Mouse (Mus musculus) MEL (cell line): Measurements from ENCODE around the gene N4bp2l1. TPM values are rescaled to one million over a fixed set of nuclear protein-coding genes. Genes with fewer than 3 reads are reported as not detected.

Experiments used
- DNase-seq: peaks from one replicate; pipeline ENCODE4 v3.0.0; 2011; ENCODE audit warnings: low read depth, low spot score
- H3K27ac ChIP-seq: 2 replicates; pipeline ENCODE4 v1.5.1; 2012; ENCODE audit warnings: low read depth, mild to moderate bottlenecking, control low read depth, low read length, moderate library complexity; ENCODE audit not compliant: control insufficient read depth
- H3K27me3 ChIP-seq, 2 experiments: fragments of 150-350 bp in 1 of 2; sonication (generic) in 1 of 2; 2 replicates each; pipeline ENCODE4 v1.6.1; 2012; ENCODE audit warnings: low read length in 2 of 2, mild to moderate bottlenecking in 2 of 2, improper control_type of control experiment in 1 of 2, moderate library complexity in 1 of 2; ENCODE audit not compliant: insufficient read depth in 2 of 2, control insufficient read depth in 1 of 2
- H3K36me3 ChIP-seq, 2 experiments: 2 replicates each; pipeline ENCODE4 v1.6.1; 2012 to 2014; ENCODE audit warnings: low read length in 2 of 2, improper control_type of control experiment in 1 of 2, inconsistent platforms in 1 of 2, mild to moderate bottlenecking in 1 of 2; ENCODE audit not compliant: insufficient read depth in 2 of 2, control insufficient read depth in 1 of 2
- H3K4me1 ChIP-seq, 2 experiments: fragments of 150-350 bp in 1 of 2; sonication (generic) in 1 of 2; 2 replicates each; pipeline ENCODE4 v1.6.1; 2012; ENCODE audit warnings: low read length in 2 of 2, improper control_type of control experiment in 1 of 2, mild to moderate bottlenecking in 1 of 2; ENCODE audit not compliant: insufficient read depth in 2 of 2, control insufficient read depth in 1 of 2
- H3K4me3 ChIP-seq, 2 experiments: fragments of 150-350 bp in 1 of 2; sonication (generic) in 1 of 2; 2 replicates each; pipeline ENCODE4 v1.5.1; 2012; ENCODE audit warnings: low read depth in 2 of 2, low read length in 2 of 2, mild to moderate bottlenecking in 2 of 2, moderate library complexity in 2 of 2, control low read depth in 1 of 2, improper control_type of control experiment in 1 of 2; ENCODE audit not compliant: control insufficient read depth in 1 of 2, insufficient read depth in 1 of 2
- H3K79me2 ChIP-seq: 2 replicates; pipeline ENCODE4 v1.6.1; 2012; ENCODE audit warnings: mild to moderate bottlenecking, low read length, moderate library complexity; ENCODE audit not compliant: control insufficient read depth, poor library complexity, insufficient read depth
- H3K9ac ChIP-seq: 2 replicates; pipeline ENCODE4 v1.6.1; 2012; ENCODE audit warnings: low read depth, mild to moderate bottlenecking, control low read depth, low read length, moderate library complexity; ENCODE audit not compliant: control insufficient read depth, poor library complexity, severe bottlenecking
- H3K9me3 ChIP-seq: fragments of 150-350 bp; sonication (generic); replicated peaks from 2 replicates; pipeline ENCODE4 v1.6.1; 2012; ENCODE audit warnings: mild to moderate bottlenecking, low read length, improper control_type of control experiment, moderate library complexity; ENCODE audit not compliant: insufficient read depth
- BHLHE40 ChIP-seq: IDR thresholded peaks from 2 replicates; pipeline ENCODE4 v1.6.1; 2012; ENCODE audit warnings: low read depth, mild to moderate bottlenecking, inconsistent platforms, low read length, improper control_type of control experiment, borderline replicate concordance
- CHD2 ChIP-seq: IDR thresholded peaks from 2 replicates; pipeline ENCODE4 v1.6.1; 2011; ENCODE audit warnings: low read length, improper control_type of control experiment
- CTCF ChIP-seq, 3 experiments: IDR thresholded peaks in 2 of 3; conservative IDR thresholded peaks in 1 of 3; 2 replicates each; pipeline ENCODE4 v1.5.1; 2011 to 2012; ENCODE audit warnings: low read length in 3 of 3, low read depth in 2 of 3, mild to moderate bottlenecking in 2 of 3, improper control_type of control experiment in 1 of 3, inconsistent platforms in 1 of 3, mixed read lengths in 1 of 3, moderate library complexity in 1 of 3; ENCODE audit not compliant: control insufficient read depth in 1 of 3, insufficient read depth in 1 of 3, poor library complexity in 1 of 3, severe bottlenecking in 1 of 3
- E2F4 ChIP-seq: IDR thresholded peaks from 2 replicates; pipeline ENCODE4 v1.6.1; 2011; ENCODE audit warnings: low read depth, low read length, improper control_type of control experiment, borderline replicate concordance
- ELF1 ChIP-seq: IDR thresholded peaks from 2 replicates; pipeline ENCODE4 v1.6.1; 2014; ENCODE audit warnings: low read depth, mild to moderate bottlenecking, inconsistent platforms, low read length, improper control_type of control experiment, moderate library complexity
- EP300 ChIP-seq, 2 experiments: IDR thresholded peaks; 2 replicates each; pipeline ENCODE4 v1.6.1; 2011; ENCODE audit warnings: improper control_type of control experiment in 2 of 2, low read length in 2 of 2, low read depth in 1 of 2, mild to moderate bottlenecking in 1 of 2
- ETS1 ChIP-seq: IDR thresholded peaks from 2 replicates; pipeline ENCODE4 v1.6.1; 2012; ENCODE audit warnings: low read depth, mild to moderate bottlenecking, inconsistent platforms, low read length, improper control_type of control experiment, moderate library complexity
- GABPA ChIP-seq: IDR thresholded peaks from 2 replicates; pipeline ENCODE4 v1.6.1; 2012; ENCODE audit warnings: low read depth, mild to moderate bottlenecking, inconsistent platforms, low read length, improper control_type of control experiment, moderate library complexity
- GATA1 ChIP-seq: IDR thresholded peaks from 2 replicates; pipeline ENCODE4 v1.6.1; 2011; ENCODE audit warnings: low read depth, low read length, improper control_type of control experiment
- HCFC1 ChIP-seq: IDR thresholded peaks from 2 replicates; pipeline ENCODE4 v1.6.1; 2012; ENCODE audit warnings: low read depth, mild to moderate bottlenecking, inconsistent platforms, low read length, improper control_type of control experiment, moderate library complexity
- KAT2A ChIP-seq: conservative IDR thresholded peaks from 2 replicates; pipeline ENCODE4 v1.6.1; 2012; ENCODE audit warnings: low read depth, low read length, improper control_type of control experiment, inconsistent platforms
- MAFK ChIP-seq: IDR thresholded peaks from 2 replicates; pipeline ENCODE4 v1.6.1; 2011; ENCODE audit warnings: low read depth, mild to moderate bottlenecking, low read length, improper control_type of control experiment, borderline replicate concordance
- MAX ChIP-seq: IDR thresholded peaks from 2 replicates; pipeline ENCODE4 v1.6.1; 2011; ENCODE audit warnings: low read length, improper control_type of control experiment
- MAZ ChIP-seq: IDR thresholded peaks from 2 replicates; pipeline ENCODE4 v1.6.1; 2012; ENCODE audit warnings: low read depth, mild to moderate bottlenecking, inconsistent platforms, low read length, improper control_type of control experiment
- MEF2A ChIP-seq: IDR thresholded peaks from 2 replicates; pipeline ENCODE4 v1.6.1; 2014; ENCODE audit warnings: low read depth, mild to moderate bottlenecking, inconsistent platforms, low read length, improper control_type of control experiment; ENCODE audit not compliant: poor library complexity, insufficient replicate concordance, severe bottlenecking; ENCODE audit errors: extremely low read depth
- MXI1 ChIP-seq: IDR thresholded peaks from 2 replicates; pipeline ENCODE4 v1.6.1; 2011; ENCODE audit warnings: mild to moderate bottlenecking, low read depth, low read length, improper control_type of control experiment
- MYB ChIP-seq: IDR thresholded peaks from 2 replicates; pipeline ENCODE4 v1.6.1; 2011; ENCODE audit warnings: mild to moderate bottlenecking, low read depth, low read length, improper control_type of control experiment
- MYC ChIP-seq: IDR thresholded peaks from 2 replicates; pipeline ENCODE4 v1.6.1; 2011; ENCODE audit warnings: low read depth, mild to moderate bottlenecking, low read length, improper control_type of control experiment, moderate library complexity
- NELFE ChIP-seq: IDR thresholded peaks from 2 replicates; pipeline ENCODE4 v1.6.1; 2011; ENCODE audit warnings: low read depth, low read length, improper control_type of control experiment
- NRF1 ChIP-seq: IDR thresholded peaks from 2 replicates; pipeline ENCODE4 v1.6.1; 2014; ENCODE audit warnings: low read depth, mild to moderate bottlenecking, inconsistent platforms, low read length, improper control_type of control experiment, moderate library complexity; ENCODE audit not compliant: poor library complexity, insufficient read depth, severe bottlenecking
- POLR2A ChIP-seq, 2 experiments: IDR thresholded peaks; 2 replicates each; pipeline ENCODE4 v1.6.1; 2011 to 2012; ENCODE audit warnings: low read length in 2 of 2, mild to moderate bottlenecking in 2 of 2, control low read depth in 1 of 2, improper control_type of control experiment in 1 of 2, low read depth in 1 of 2, moderate library complexity in 1 of 2; ENCODE audit not compliant: control insufficient read depth in 1 of 2, insufficient read depth in 1 of 2, poor library complexity in 1 of 2
- RAD21 ChIP-seq: IDR thresholded peaks from 2 replicates; pipeline ENCODE4 v1.6.1; 2011; ENCODE audit warnings: mild to moderate bottlenecking, low read depth, low read length, improper control_type of control experiment
- RCOR1 ChIP-seq: IDR thresholded peaks from 2 replicates; pipeline ENCODE4 v1.6.1; 2012; ENCODE audit warnings: low read depth, mild to moderate bottlenecking, inconsistent platforms, low read length, improper control_type of control experiment
- SMC3 ChIP-seq: IDR thresholded peaks from 2 replicates; pipeline ENCODE4 v1.6.1; 2011; ENCODE audit warnings: low read depth, low read length, improper control_type of control experiment
- TBP ChIP-seq: IDR thresholded peaks from 2 replicates; pipeline ENCODE4 v1.8.0; 2011; ENCODE audit warnings: low read depth, low read length, improper control_type of control experiment
- UBTF ChIP-seq: IDR thresholded peaks from 2 replicates; pipeline ENCODE4 v1.6.1; 2012; ENCODE audit warnings: low read depth, mild to moderate bottlenecking, inconsistent platforms, low read length, improper control_type of control experiment, moderate library complexity, borderline replicate concordance; ENCODE audit not compliant: insufficient read depth
- USF2 ChIP-seq, 2 experiments: IDR thresholded peaks; 2 replicates each; pipeline ENCODE4 v1.6.1; 2011 to 2012; ENCODE audit warnings: improper control_type of control experiment in 2 of 2, low read length in 2 of 2, borderline replicate concordance in 1 of 2, inconsistent platforms in 1 of 2, low read depth in 1 of 2, mild to moderate bottlenecking in 1 of 2; ENCODE audit not compliant: insufficient read depth in 1 of 2
- ZC3H11A ChIP-seq: IDR thresholded peaks from 2 replicates; pipeline ENCODE4 v1.6.1; 2012; ENCODE audit warnings: low read depth, mild to moderate bottlenecking, inconsistent platforms, low read length, improper control_type of control experiment
- ZMIZ1 ChIP-seq: IDR thresholded peaks from 2 replicates; pipeline ENCODE4 v1.6.1; 2012; ENCODE audit warnings: low read depth, mild to moderate bottlenecking, inconsistent platforms, low read length, improper control_type of control experiment, moderate library complexity
- ZNF384 ChIP-seq: IDR thresholded peaks from 2 replicates; pipeline ENCODE4 v1.6.1; 2012; ENCODE audit warnings: low read depth, mild to moderate bottlenecking, inconsistent platforms, low read length, improper control_type of control experiment
- polyA plus RNA-seq, 2 experiments: library from polyadenylated mRNA; stranded (reverse) in 1 of 2; unstranded in 1 of 2; fragments of >175 nt in 1 of 2; fragments of >200 nt in 1 of 2; gene quantifications; 2 replicates each; pipeline versions ENCODE4 v1.2.1 to v1.2.4; 2012; ENCODE audit warnings: low replicate concordance in 2 of 2, low read depth in 1 of 2; ENCODE audit not compliant: insufficient read length in 2 of 2, insufficient read depth in 1 of 2, missing spikeins in 1 of 2
- total RNA-seq: library from RNA; depleted of rRNA; stranded (reverse); fragments of 300-350 nt; gene quantifications from 2 replicates; pipeline ENCODE4 v1.2.3, GENCODE M21; 2012

The N4bp2l1 gene
- total and polyA plus RNA-seq, 3 experiments, result 2.6 to 15.0 TPM; not detected in 1

GRCm38 (mm10) chr5:150592904-150593755, 3.9 kb downstream of the N4bp2l1 start (continued):
- 0 out of 2 replicates have a peak, but pooled peaks have one; percentile 14 for TF ChIP-seq RCOR1
- peak; percentile 2; the same call in 1 of the 2 replicates for TF ChIP-seq MAX
- TF ChIP-seq NRF1, result no peak
- 0 out of 2 replicates have a peak, but pooled peaks have one; percentile 36 for TF ChIP-seq MAZ
- TF ChIP-seq MYC, result peak; percentile 48
- TF ChIP-seq, all 39 proteins: peak for 18

GRCm38 (mm10) chr5:150592186-150592903, 4.6 kb downstream of the N4bp2l1 start:
- Histone ChIP-seq H3K27ac (peak overlapping the region; percentile 77), H3K36me3 (peaks cover 0 to 12% of the 10 kb centered on the region in 2 experiments; a peak in 2 of 4 replicates), H3K4me1 (peaks cover 9 to 11% of the 10 kb centered on the region in 2 experiments), H3K79me2 (peaks cover 10% of the 10 kb centered on the region; the same call in 1 of the 2 replicates), H3K4me3 (peak overlapping the region; percentile 62 to 80), H3K9me3 (no peaks in the 10 kb centered on the region), H3K9ac (peak overlapping the region; percentile 83), H3K27me3 (no peaks in the 10 kb centered on the region)
- DNase-seq, result peak; percentile 89
- TF ChIP-seq MAFK (no peak), BHLHE40 (no peak), E2F4 (no peak), ZMIZ1 (no peak), MYB (no peak), RCOR1 (peak; percentile 61), HCFC1 (0 out of 2 replicates have a peak, but pooled peaks have one; percentile 39), MYC (no peak), NRF1 (no peak), KAT2A (no peak; the same call in 1 of the 2 replicates), GABPA (no peak), USF2 (IDR thresholded peaks at IDR 0.05; ENCODE audit: borderline replicate concordance in 1 of 2, insufficient read depth in 1 of 2, low read depth in 1 of 2, low read length in 2 of 2) (no peak), POLR2A (IDR thresholded peaks at IDR 0.05; ENCODE audit: control insufficient read depth in 1 of 2, insufficient read depth in 1 of 2, low read depth in 1 of 2, low read length in 2 of 2, poor library complexity in 1 of 2) (peak in 1 of 2 experiments; percentile 44; a peak in 1 of 4 replicates), ZNF384 (no peak), ELF1 (peak; percentile 69), MXI1 (no peak), ETS1 (peak; percentile 58; the same call in 1 of the 2 replicates), RAD21 (no peak), TBP (peak; percentile 75), EP300 (IDR thresholded peaks at IDR 0.05; ENCODE audit: low read depth in 1 of 2, low read length in 2 of 2) (peak in 1 of 2 experiments; percentile 45; a peak in 1 of 4 replicates), CTCF (IDR thresholded peaks at IDR 0.05 in 2 of 3, conservative IDR thresholded peaks at IDR 0.05 in 1 of 3; ENCODE audit: control insufficient read depth in 1 of 3, insufficient read depth in 1 of 3, low read depth in 2 of 3, low read length in 3 of 3, poor library complexity in 1 of 3, severe bottlenecking in 1 of 3) (no peak), NELFE (peak; percentile 8; the same call in 1 of the 2 replicates), CHD2 (no peak), GATA1 (no peak), MEF2A (no peak), UBTF (0 out of 2 replicates have a peak, but pooled peaks have one; percentile 1), SMC3 (no peak), ZC3H11A (no peak)
